Mouse (Mus musculus): ENCODE data around the gene Tmem88. TPM values are rescaled to one million over a fixed set of nuclear protein-coding genes. Genes with fewer than 3 reads are reported as not detected.

The Tmem88 gene
- polyA plus RNA-seq, 1 experiment from 2014 or later, result 39.1 TPM

- Histone ChIP-seq H3K36me3 (ENCODE audit: insufficient read depth) (peaks cover 82% of the 10 kb centered on the region), H3K9ac (no peak overlapping the region), H3K4me3 (ENCODE audit: low read depth, low read length) (no peak overlapping the region), H3K27me3 (ENCODE audit: insufficient read depth, low read length) (no peaks in the 10 kb centered on the region), H3K4me2 (no peak overlapping the region), H3K4me1 (ENCODE audit: insufficient read depth) (no peaks in the 10 kb centered on the region; the same call in none of the 2 replicates), H3K9me3 (ENCODE audit: low read depth, low read length) (no peaks in the 10 kb centered on the region), H3K27ac (ENCODE audit: low read depth) (no peak overlapping the region)
- TF ChIP-seq CTCF (IDR thresholded peaks at IDR 0.05; ENCODE audit: low read depth), result no peak
- no peak for DNase-seq
- WGBS, result 82% methylated on average over 12 of the region's 12 CpGs
- ATAC-seq (ENCODE audit: insufficient read depth), result no peak
These were observed 4.0 kb upstream of the Tmem88 start for GRCm38 (mm10) chr11:69401987-69402386.

- peak; percentile 97 for TF ChIP-seq CTCF (IDR thresholded peaks at IDR 0.05; ENCODE audit: low read depth)
- H3K36me3 ChIP-seq (ENCODE audit: insufficient read depth), result peaks cover 74% of the 10 kb centered on the region
- peaks cover 2% of the 10 kb centered on the region for H3K4me1 ChIP-seq (ENCODE audit: insufficient read depth)
These were observed 3.2 kb upstream of the Tmem88 start for GRCm38 (mm10) chr11:69401210-69401637.

GRCm38 (mm10) chr11:69400083-69400850 lies 2.2 kb upstream of the Tmem88 start:
- H3K9ac ChIP-seq, result 0 out of 2 replicates have a peak overlapping the region, but pooled peaks have one; percentile 18

More at GRCm38 (mm10) chr11:69401210-69401637, 3.2 kb upstream of the Tmem88 start:
- no peak overlapping the region for H3K4me2 ChIP-seq
- H3K4me3 ChIP-seq (ENCODE audit: low read depth, low read length), result no peak overlapping the region
- H3K27me3 ChIP-seq (ENCODE audit: insufficient read depth, low read length), result no peaks in the 10 kb centered on the region
- H3K9me3 ChIP-seq (ENCODE audit: low read depth, low read length), result no peaks in the 10 kb centered on the region
- H3K9ac ChIP-seq, result no peak overlapping the region
- 18% methylated on average over 22 of the region's 22 CpGs for WGBS
- no peak overlapping the region for H3K27ac ChIP-seq (ENCODE audit: low read depth)
- DNase-seq (peak; percentile 96), ATAC-seq (ENCODE audit: insufficient read depth) (peak; percentile 51)

DNA sequence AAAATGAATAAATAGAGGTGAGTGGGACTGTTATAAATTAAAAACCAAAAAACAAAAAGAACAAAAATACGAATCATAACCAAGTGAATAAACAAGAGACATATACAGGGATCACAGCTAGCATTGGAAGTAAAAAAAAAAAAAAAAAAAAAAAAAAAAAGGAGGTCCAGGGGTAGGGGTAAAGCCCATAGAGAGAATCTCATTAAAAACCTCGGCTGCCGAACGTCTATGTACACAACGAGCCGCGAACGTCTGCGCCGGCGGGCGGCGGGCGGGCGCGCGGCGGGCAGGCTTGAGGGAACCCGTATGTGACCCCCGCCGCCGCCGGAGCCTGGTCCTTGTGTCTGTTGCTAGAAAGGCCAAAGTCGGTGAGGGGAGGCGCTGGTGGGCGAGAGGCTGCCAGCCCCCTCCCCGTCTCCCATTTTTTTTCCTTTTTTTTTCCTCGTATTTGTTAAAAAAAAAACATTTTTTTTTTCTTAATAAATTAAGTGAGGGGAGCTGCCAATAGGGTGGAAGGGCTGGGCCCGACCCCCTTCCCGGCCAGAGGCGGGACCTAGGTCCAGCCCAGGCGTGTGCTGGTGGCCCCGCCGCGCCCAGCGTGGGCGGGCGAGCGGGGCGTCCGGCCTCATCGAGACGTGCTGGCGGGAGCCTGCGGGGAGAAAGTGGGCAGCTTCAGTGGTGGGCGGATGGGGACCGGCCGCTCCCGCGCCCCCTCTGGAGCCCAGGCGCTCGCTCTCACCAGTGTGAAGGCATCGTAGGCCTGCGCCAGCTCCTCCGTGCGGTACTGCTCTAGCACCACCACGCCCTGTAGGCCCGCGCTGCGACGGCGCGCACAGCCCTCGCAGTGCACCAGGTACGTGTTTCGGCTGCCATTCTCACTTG lies 1.4 kb upstream of the Tmem88 start:
- ATAC-seq (ENCODE audit: insufficient read depth), result no peak
- WGBS, result 30% methylated on average over 65 of the region's 66 CpGs
- 0 out of 2 replicates have a peak overlapping the region, but pooled peaks have one; percentile 18 for H3K9ac ChIP-seq

More at GRCm38 (mm10) chr11:69400083-69400850, 2.2 kb upstream of the Tmem88 start:
- WGBS, result 76% methylated on average over 25 of the region's 25 CpGs
- DNase-seq (no peak), ATAC-seq (ENCODE audit: insufficient read depth) (no peak)
- peak overlapping the region; percentile 73; the same call in 1 of the 2 replicates for H3K4me2 ChIP-seq
- H3K4me1 ChIP-seq (ENCODE audit: insufficient read depth), result peaks cover 2% of the 10 kb centered on the region
- H3K27me3 ChIP-seq (ENCODE audit: insufficient read depth, low read length), result no peaks in the 10 kb centered on the region
- no peak overlapping the region for H3K4me3 ChIP-seq (ENCODE audit: low read depth, low read length)
- H3K27ac ChIP-seq (ENCODE audit: low read depth), result no peak overlapping the region
- H3K36me3 ChIP-seq (ENCODE audit: insufficient read depth), result peaks cover 65% of the 10 kb centered on the region
- no peak for TF ChIP-seq CTCF (IDR thresholded peaks at IDR 0.05; ENCODE audit: low read depth)
- H3K9me3 ChIP-seq (ENCODE audit: low read depth, low read length), result no peaks in the 10 kb centered on the region

GRCm38 (mm10) chr11:69398486-69399200 lies 609 bp upstream of the Tmem88 start:
- H3K9ac ChIP-seq, result peak overlapping the region; percentile 86
- no peak overlapping the region for H3K27ac ChIP-seq (ENCODE audit: low read depth)
- TF ChIP-seq CTCF (IDR thresholded peaks at IDR 0.05; ENCODE audit: low read depth), result no peak
- WGBS, result 30% methylated on average over 21 of the region's 21 CpGs
- H3K4me2 ChIP-seq, result peak overlapping the region; percentile 73
- no peak for ATAC-seq (ENCODE audit: insufficient read depth)
- H3K4me3 ChIP-seq (ENCODE audit: low read depth, low read length), result peak overlapping the region; percentile 66
- peaks cover 2% of the 10 kb centered on the region for H3K4me1 ChIP-seq (ENCODE audit: insufficient read depth)
- DNase-seq, result no peak
- H3K9me3 ChIP-seq (ENCODE audit: low read depth, low read length), result no peaks in the 10 kb centered on the region
- H3K36me3 ChIP-seq (ENCODE audit: insufficient read depth), result peaks cover 48% of the 10 kb centered on the region
- H3K27me3 ChIP-seq (ENCODE audit: insufficient read depth, low read length), result no peaks in the 10 kb centered on the region

More for the DNA sequence above, 1.4 kb upstream of the Tmem88 start:
- peak; percentile 59 for DNase-seq
- peaks cover 56% of the 10 kb centered on the region for H3K36me3 ChIP-seq (ENCODE audit: insufficient read depth)
- H3K4me1 ChIP-seq (ENCODE audit: insufficient read depth), result peaks cover 2% of the 10 kb centered on the region
- no peak overlapping the region for H3K27ac ChIP-seq (ENCODE audit: low read depth)
- H3K4me3 ChIP-seq (ENCODE audit: low read depth, low read length), result peak overlapping the region; percentile 9; the same call in 1 of the 2 replicates
- no peak for TF ChIP-seq CTCF (IDR thresholded peaks at IDR 0.05; ENCODE audit: low read depth)
- no peaks in the 10 kb centered on the region for H3K9me3 ChIP-seq (ENCODE audit: low read depth, low read length)
- H3K4me2 ChIP-seq, result peak overlapping the region; percentile 73
- no peaks in the 10 kb centered on the region for H3K27me3 ChIP-seq (ENCODE audit: insufficient read depth, low read length)

DNA sequence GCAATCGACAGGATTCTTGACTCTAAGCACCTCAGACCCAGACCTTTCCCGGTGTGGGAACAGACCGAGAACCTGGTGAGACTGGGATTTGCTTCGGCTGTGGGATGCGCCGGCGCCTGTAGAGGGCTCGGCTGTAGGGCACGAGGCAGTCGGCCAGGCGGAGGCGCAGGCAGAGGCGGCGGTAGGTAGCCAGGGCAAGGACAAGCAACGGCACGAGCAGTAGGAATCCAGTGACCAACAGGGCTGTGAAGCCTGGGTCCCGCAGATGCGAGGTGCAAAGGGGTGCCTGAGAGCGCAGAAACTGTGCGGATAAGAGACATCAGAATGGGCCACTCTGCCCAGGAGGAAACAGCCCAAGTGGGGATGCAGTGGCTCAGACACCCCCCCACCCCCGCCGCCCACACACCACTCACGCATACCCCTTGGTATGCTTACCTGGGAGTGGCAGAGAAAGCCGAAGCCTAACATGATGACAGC lies 415 bp downstream of the Tmem88 start:
- peak overlapping the region; percentile 77 for H3K27ac ChIP-seq (ENCODE audit: low read depth)
- 22% methylated on average over 24 of the region's 24 CpGs for WGBS
- H3K4me2 ChIP-seq, result peak overlapping the region; percentile 73
- no peaks in the 10 kb centered on the region for H3K27me3 ChIP-seq (ENCODE audit: insufficient read depth, low read length)
- peak overlapping the region; percentile 66 for H3K4me3 ChIP-seq (ENCODE audit: low read depth, low read length)
- H3K4me1 ChIP-seq (ENCODE audit: insufficient read depth), result peaks cover 2% of the 10 kb centered on the region
- no peaks in the 10 kb centered on the region for H3K9me3 ChIP-seq (ENCODE audit: low read depth, low read length)
- ATAC-seq (ENCODE audit: insufficient read depth) (no peak), DNase-seq (no peak)
- peak overlapping the region; percentile 86 for H3K9ac ChIP-seq
- H3K36me3 ChIP-seq (ENCODE audit: insufficient read depth), result peaks cover 38% of the 10 kb centered on the region
- TF ChIP-seq CTCF (IDR thresholded peaks at IDR 0.05; ENCODE audit: low read depth), result peak; percentile 36; the same call in 1 of the 2 replicates
